Mouse (Mus musculus): ENCODE measurements around the gene Homez. TPM values are rescaled to one million over a fixed set of nuclear protein-coding genes. Genes with fewer than 3 reads are reported as not detected.

Gene Homez
- polyA plus RNA-seq, 1 experiment from 2014 or later = 4.1 TPM

DNA sequence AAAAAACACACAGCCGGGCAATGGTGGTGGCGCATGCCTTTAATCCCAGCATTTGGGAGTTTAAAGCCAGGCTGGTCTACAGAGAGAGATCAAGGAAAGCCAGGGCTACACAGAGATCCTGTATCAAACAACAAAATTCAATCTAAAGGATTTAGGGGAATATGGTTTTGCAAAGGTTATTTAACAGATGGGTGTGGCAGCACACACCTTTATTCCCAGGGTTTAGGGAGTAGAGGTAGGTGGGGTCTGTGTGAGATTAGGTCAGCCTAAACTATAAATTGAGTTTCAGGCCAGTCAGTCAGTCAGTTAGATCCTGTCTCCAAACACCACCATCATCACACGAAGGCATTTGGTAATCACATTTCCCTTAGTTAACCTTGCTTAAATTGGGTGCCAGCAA is 21.4 kb upstream of the Homez start, which contains the start of gene Pabpn1:
Gene Pabpn1 (plus strand): TSS at position 301 of the 400 bp plus-strand sequence.
- H3K4me3 ChIP-seq = peak within 1 kb of the TSS; percentile 60
- peaks cover 31% of the 10 kb centered on the region for H3K4me1 ChIP-seq
- WGBS (ENCODE audit: insufficient replicate concordance) = 94% methylated on average over 3 of the region's 3 CpGs
- peak within 1 kb of the TSS; percentile 65 for H3K9ac ChIP-seq
- peak within 1 kb of the TSS; percentile 81 for H3K27ac ChIP-seq
- no peaks in the 10 kb centered on the region for H3K27me3 ChIP-seq (replicated peaks)
- H3K9me3 ChIP-seq (replicated peaks) = no peaks in the 10 kb centered on the region
- H3K4me2 ChIP-seq = peak within 1 kb of the TSS; percentile 71
- H3K36me3 ChIP-seq = peaks cover 19% of the 10 kb centered on the region
- no peak for ATAC-seq

- Histone ChIP-seq H3K4me1 (peaks cover 21% of the 10 kb centered on the region), H3K36me3 (peaks cover 6% of the 10 kb centered on the region; the same call in 1 of the 2 replicates), H3K27ac (no peak overlapping the region), H3K4me3 (no peak overlapping the region), H3K9me3 (replicated peaks) (no peaks in the 10 kb centered on the region), H3K27me3 (replicated peaks) (no peaks in the 10 kb centered on the region), H3K9ac (0 out of 2 replicates have a peak overlapping the region, but pooled peaks have one; percentile 4), H3K4me2 (no peak overlapping the region)
- 84% methylated on average over 11 of the region's 11 CpGs for WGBS (ENCODE audit: insufficient replicate concordance)
- ATAC-seq = no peak
These were observed 14.5 kb upstream of the Homez start for GRCm38 (mm10) chr14:54885309-54885708.

- Histone ChIP-seq H3K9me3 (replicated peaks) (no peaks in the 10 kb centered on the region), H3K27ac (peak overlapping the region; percentile 77), H3K27me3 (replicated peaks) (no peaks in the 10 kb centered on the region), H3K36me3 (peaks cover 6% of the 10 kb centered on the region; the same call in 1 of the 2 replicates), H3K4me2 (peak overlapping the region; percentile 80), H3K4me3 (peak overlapping the region; percentile 66), H3K9ac (peak overlapping the region; percentile 75), H3K4me1 (peaks cover 21% of the 10 kb centered on the region)
- 0 out of 2 replicates have a peak, but pooled peaks have one; percentile 16 for ATAC-seq
- 54% methylated on average over 21 of the region's 21 CpGs for WGBS (ENCODE audit: insufficient replicate concordance)
These were observed 13.4 kb upstream of the Homez start for GRCm38 (mm10) chr14:54884022-54884712.

GRCm38 (mm10) chr14:54883154-54884021 is 12.6 kb upstream of the Homez start, which contains the start of the genes Bcl2l2 and Gm20521:
Bcl2l2 (plus strand) TSS chr14:54883377.
Gm20521 (plus strand) TSS chr14:54883441.
- Histone ChIP-seq H3K9me3 (replicated peaks) (no peaks in the 10 kb centered on the region), H3K27ac (peak within 1 kb of the TSS; percentile 77), H3K36me3 (peaks cover 6% of the 10 kb centered on the region; the same call in 1 of the 2 replicates), H3K9ac (peak within 1 kb of the TSS; percentile 75), H3K4me3 (peak within 1 kb of the TSS; percentile 66), H3K4me2 (peak within 1 kb of the TSS; percentile 80), H3K4me1 (peaks cover 21% of the 10 kb centered on the region), H3K27me3 (replicated peaks) (no peaks in the 10 kb centered on the region; the same call in 1 of the 2 replicates)
- peak; percentile 88 for ATAC-seq
- WGBS (ENCODE audit: insufficient replicate concordance) = 2% methylated on average over 27 of the region's 27 CpGs

DNA sequence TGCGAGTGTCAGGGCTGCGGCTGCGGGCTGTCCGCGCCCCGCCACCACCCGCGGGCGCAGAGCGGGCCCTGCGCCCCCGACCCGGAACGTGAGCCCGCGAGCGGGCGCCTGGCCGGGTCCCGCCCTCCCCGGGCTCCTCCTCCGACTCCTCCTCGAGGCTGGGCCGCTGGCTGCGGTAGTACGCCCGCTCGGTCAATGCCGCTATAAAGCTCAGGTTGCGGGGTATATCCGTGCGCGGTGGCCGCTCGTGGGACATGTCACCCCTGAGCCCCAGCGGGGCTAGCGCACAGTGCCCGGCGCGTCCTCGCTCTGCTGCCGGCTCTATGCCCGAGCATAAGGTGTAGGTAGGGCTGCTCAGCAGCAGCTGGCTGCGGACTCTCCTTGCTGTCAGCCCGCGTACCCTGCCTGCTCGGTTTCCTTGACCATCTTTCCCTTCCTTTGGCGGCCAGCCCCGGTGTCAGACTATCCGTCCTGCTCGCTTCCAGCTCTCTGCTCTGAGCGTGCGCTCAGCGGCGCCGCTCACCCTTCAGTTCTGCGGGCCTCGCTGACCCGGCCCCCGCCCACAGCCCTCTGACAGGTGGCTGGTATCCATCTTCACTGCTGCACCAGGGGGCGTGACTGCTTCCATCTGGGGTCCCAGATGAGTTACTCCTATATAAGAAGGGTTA is 6.4 kb upstream of the Homez start, which contains the start of gene Ppp1r3e:
Gene Ppp1r3e (minus strand): TSS at position 503 of the 668 bp plus-strand sequence.
- Histone ChIP-seq H3K9ac (peak within 1 kb of the TSS; percentile 84), H3K27me3 (replicated peaks) (peaks cover 12% of the 10 kb centered on the region; the same call in 1 of the 2 replicates), H3K9me3 (replicated peaks) (no peaks in the 10 kb centered on the region), H3K4me3 (peak within 1 kb of the TSS; percentile 80), H3K36me3 (no peaks in the 10 kb centered on the region), H3K4me1 (peaks cover 29% of the 10 kb centered on the region), H3K4me2 (peak within 1 kb of the TSS; percentile 100), H3K27ac (peak within 1 kb of the TSS; percentile 79)
- ATAC-seq = peak; percentile 81
- 0% methylated on average over 52 of the region's 61 CpGs for WGBS (ENCODE audit: insufficient replicate concordance)

- Histone ChIP-seq H3K4me1 (peaks cover 29% of the 10 kb centered on the region), H3K4me2 (peak overlapping the region; percentile 100), H3K36me3 (no peaks in the 10 kb centered on the region), H3K27me3 (replicated peaks) (peaks cover 12% of the 10 kb centered on the region; the same call in 1 of the 2 replicates), H3K9ac (peak overlapping the region; percentile 84), H3K9me3 (replicated peaks) (no peaks in the 10 kb centered on the region), H3K4me3 (peak overlapping the region; percentile 80), H3K27ac (peak overlapping the region; percentile 79)
- WGBS (ENCODE audit: insufficient replicate concordance) = under 1% methylated on average over 56 of the region's 72 CpGs
- ATAC-seq = peak; percentile 91
These were observed 5.8 kb upstream of the Homez start for GRCm38 (mm10) chr14:54876539-54877047.

- peak overlapping the region; percentile 84 for H3K9ac ChIP-seq
- peaks cover 29% of the 10 kb centered on the region for H3K4me1 ChIP-seq
- peak overlapping the region; percentile 79 for H3K27ac ChIP-seq
- 3% methylated on average over 36 of the region's 36 CpGs for WGBS (ENCODE audit: insufficient replicate concordance)
- no peaks in the 10 kb centered on the region for H3K9me3 ChIP-seq (replicated peaks)
- H3K4me3 ChIP-seq = peak overlapping the region; percentile 80
- ATAC-seq = peak; percentile 26
- peak overlapping the region; percentile 100 for H3K4me2 ChIP-seq
- peaks cover 12% of the 10 kb centered on the region; the same call in 1 of the 2 replicates for H3K27me3 ChIP-seq (replicated peaks)
- no peaks in the 10 kb centered on the region for H3K36me3 ChIP-seq
These were observed 5.2 kb upstream of the Homez start for GRCm38 (mm10) chr14:54875844-54876538.

DNA sequence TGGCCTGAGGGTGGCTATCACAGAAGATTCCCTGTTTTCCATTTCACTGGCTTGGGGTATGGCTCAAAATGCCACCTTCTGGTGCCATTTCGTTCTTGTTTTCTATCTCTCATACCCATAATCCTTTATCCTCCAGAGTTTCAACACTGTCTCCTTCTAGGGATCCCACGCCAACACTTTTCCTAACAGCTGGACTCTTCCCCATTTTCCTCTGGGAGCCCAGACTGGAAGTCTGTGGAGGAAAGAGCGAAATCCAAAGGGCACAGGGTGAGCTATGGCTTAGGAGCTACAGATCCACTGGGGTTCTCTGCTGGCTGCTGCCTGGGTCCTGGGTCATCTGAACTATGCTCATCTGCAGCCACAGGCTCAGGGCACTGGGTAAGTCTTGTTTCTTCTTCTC is 3.4 kb upstream of the Homez start:
- no peak overlapping the region for H3K9ac ChIP-seq
- no peak overlapping the region for H3K27ac ChIP-seq
- H3K4me3 ChIP-seq = no peak overlapping the region
- H3K4me2 ChIP-seq = no peak overlapping the region
- WGBS (ENCODE audit: insufficient replicate concordance) = 79% methylated on average over 3 of the region's 3 CpGs
- H3K27me3 ChIP-seq (replicated peaks) = peaks cover 12% of the 10 kb centered on the region; the same call in 1 of the 2 replicates
- H3K4me1 ChIP-seq = peaks cover 29% of the 10 kb centered on the region
- ATAC-seq = no peak
- H3K36me3 ChIP-seq = no peaks in the 10 kb centered on the region
- H3K9me3 ChIP-seq (replicated peaks) = no peaks in the 10 kb centered on the region

DNA sequence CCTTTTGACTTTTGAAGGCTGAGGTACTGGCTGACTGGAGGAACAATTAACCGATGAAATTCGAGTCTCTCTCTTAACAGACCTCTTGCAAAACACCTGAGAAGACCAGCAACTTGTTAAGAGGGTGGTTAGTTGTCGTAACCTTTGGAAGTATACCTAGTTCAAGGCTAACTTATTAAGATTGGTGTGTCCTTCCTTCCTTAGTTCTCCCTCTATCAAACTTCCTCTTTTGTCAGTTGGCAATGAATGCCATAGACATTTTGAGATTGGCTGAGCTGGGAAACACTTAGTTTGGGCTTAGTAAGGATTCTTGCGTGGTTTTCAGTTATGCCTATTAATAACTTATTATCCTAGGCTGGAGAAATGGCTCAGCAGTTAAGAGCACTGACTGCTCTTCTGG is 2.7 kb downstream of the Homez start:
- no peaks in the 10 kb centered on the region for H3K27me3 ChIP-seq (replicated peaks)
- H3K4me3 ChIP-seq = no peak overlapping the region
- no peaks in the 10 kb centered on the region for H3K36me3 ChIP-seq
- ATAC-seq = no peak
- 64% methylated on average over 4 of the region's 4 CpGs for WGBS (ENCODE audit: insufficient replicate concordance)
- H3K4me2 ChIP-seq = no peak overlapping the region
- no peak overlapping the region for H3K27ac ChIP-seq
- no peaks in the 10 kb centered on the region for H3K9me3 ChIP-seq (replicated peaks)
- H3K9ac ChIP-seq = no peak overlapping the region
- H3K4me1 ChIP-seq = peaks cover 10% of the 10 kb centered on the region

- Histone ChIP-seq H3K4me1 (peaks cover 10% of the 10 kb centered on the region), H3K9me3 (replicated peaks) (no peaks in the 10 kb centered on the region), H3K9ac (no peak overlapping the region), H3K27ac (no peak overlapping the region), H3K4me3 (no peak overlapping the region), H3K4me2 (no peak overlapping the region), H3K36me3 (no peaks in the 10 kb centered on the region), H3K27me3 (replicated peaks) (no peaks in the 10 kb centered on the region)
- ATAC-seq = no peak
- 54% methylated on average over 5 of the region's 5 CpGs for WGBS (ENCODE audit: insufficient replicate concordance)
These were observed 3.8 kb downstream of the Homez start for GRCm38 (mm10) chr14:54866936-54867335.

- Histone ChIP-seq H3K4me1 (peaks cover 10% of the 10 kb centered on the region), H3K4me3 (no peak overlapping the region), H3K36me3 (no peaks in the 10 kb centered on the region), H3K9me3 (replicated peaks) (no peaks in the 10 kb centered on the region), H3K4me2 (no peak overlapping the region), H3K27ac (no peak overlapping the region), H3K27me3 (replicated peaks) (no peaks in the 10 kb centered on the region), H3K9ac (no peak overlapping the region)
- 24% methylated on average over 3 of the region's 3 CpGs for WGBS (ENCODE audit: insufficient replicate concordance)
- no peak for ATAC-seq
These were observed 4.5 kb downstream of the Homez start for GRCm38 (mm10) chr14:54866268-54866667.
